Mouse (Mus musculus): ENCODE results near the gene Gm45208. TPM values are rescaled to one million over a fixed set of nuclear protein-coding genes. Genes with fewer than 3 reads are reported as not detected.
"Not testable (repeated sequence)": the region's sequence is repeated elsewhere in the genome, so short reads cannot be mapped to it uniquely, and the experiment has no call there.

Gm45208 gene
- total RNA-seq (2017): not detected in 2 replicates

DNA sequence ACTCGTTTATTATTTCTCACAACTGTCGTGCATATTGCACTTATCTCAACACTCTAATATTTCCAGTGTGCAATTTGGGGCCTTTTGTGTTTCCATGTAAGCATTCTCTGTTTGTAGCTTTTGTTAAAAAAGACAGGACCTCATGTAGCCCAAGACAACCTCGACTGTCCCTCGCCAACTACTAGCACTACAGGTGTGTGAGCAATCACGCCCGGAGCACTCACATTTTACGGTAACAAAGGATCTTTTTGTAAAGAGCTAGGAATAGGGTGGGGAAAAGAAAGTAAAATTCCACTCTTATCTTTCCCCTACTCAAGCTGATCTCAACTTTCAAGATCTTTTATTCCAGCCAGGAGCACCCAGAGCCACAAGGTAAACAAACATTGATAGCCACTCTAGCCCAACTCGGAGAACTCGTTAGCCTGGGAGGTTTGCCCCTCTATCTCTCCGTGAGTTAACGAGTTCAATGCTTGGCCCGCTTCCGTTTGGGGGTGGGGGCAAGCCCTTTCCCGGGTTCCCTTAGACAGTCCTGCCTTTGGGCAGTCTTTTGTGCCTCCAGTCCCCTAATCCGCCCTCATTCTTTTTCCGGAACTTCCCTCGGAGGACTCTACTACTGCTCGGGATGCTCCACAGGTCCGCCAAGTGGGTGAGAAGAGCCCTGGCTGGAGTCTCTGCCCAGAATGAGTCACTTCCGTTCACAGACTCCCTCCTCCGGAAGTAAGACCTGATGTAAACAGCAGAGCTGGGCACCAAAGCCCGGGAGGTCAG is at the start of gene Gm45208:
Gene Gm45208, plus strand, starts transcription at position 732 of the 768 bp plus-strand sequence.
- ATAC-seq (replicated peaks in 1 of 2; ENCODE audit: insufficient read depth in 1 of 2, low FRiP score in 2 of 2, low TSS enrichment in 1 of 2, low read depth in 1 of 2, poor library complexity in 2 of 2, severe bottlenecking in 2 of 2): peak; percentile 96 to 97

- ATAC-seq (replicated peaks in 1 of 2; ENCODE audit: insufficient read depth in 1 of 2, low FRiP score in 2 of 2, low TSS enrichment in 1 of 2, low read depth in 1 of 2, poor library complexity in 2 of 2, severe bottlenecking in 2 of 2): no peak
Measured at GRCm38 (mm10) chrX:7672739-7673138, 49.3 kb upstream of the Gm45208 start.

DNA sequence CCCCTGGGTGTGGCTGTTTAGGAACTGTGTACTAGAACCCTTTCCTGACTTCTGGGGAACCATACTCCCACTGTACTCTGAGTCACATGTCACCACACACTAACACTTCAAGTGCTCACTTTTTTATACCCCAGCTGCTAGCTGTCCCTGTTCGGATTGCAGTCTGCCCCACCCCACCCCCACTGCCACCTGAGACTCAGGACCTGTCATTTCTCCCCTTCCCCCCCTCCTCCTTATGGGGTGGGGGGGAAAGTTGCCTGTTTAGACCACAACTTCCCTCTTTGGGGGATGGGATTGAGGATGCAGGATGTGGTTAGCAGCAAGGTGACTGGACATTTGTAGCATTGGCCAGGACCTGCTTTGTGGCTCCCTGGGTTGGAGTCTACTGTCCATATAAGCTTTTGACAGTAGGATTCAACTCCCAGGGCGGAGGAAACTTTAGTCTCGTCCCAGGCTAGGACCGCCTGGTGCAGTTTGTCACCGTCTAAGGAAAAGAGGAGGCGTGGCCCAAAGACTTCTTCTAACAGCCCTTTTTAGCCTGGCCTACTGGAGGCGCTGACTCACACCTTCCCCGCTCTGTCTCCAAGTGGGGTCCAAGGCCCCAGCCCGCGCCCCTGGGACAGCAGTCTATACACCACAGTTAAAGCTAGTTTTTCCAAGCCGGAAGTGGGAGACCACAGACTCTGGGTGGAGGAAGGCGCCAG is 48.3 kb upstream of the Gm45208 start:
- ATAC-seq (replicated peaks in 1 of 2; ENCODE audit: insufficient read depth in 1 of 2, low FRiP score in 2 of 2, low TSS enrichment in 1 of 2, low read depth in 1 of 2, poor library complexity in 2 of 2, severe bottlenecking in 2 of 2): peak; percentile 60 to 62

DNA sequence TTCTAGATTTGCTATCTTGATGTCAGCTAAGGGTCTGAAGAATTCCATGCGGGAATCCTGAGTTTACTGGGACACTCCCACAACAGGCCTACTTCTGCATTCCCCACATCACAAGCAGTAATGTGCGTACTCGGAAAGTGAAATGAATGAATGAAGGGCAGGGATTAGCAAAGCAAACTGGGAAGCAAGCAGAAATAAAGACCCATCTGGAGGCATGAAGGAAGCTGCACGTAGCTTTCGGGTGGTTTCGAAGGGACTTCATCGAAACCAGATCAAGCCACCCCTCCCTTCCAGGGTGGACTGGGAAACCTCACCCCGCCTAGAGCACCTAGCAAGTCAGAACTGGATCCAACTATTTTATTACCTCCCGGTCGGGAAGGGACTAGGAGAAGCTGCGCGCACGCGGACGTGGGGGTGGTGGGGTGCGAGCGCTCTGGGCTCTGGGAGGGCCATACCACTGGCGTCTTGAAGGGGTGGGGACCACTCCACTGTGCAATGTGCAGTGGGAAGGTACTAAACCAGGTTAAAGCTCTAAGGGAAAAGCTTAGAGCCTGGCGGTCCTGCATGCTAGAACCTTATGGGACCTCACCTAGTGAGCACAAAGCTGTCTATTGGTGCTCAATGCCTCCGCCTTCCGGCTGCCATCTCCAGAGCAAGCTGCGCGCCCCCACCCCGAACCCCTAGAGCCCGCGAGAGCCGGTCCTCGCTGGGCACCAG is 47.6 kb upstream of the Gm45208 start:
- ATAC-seq (replicated peaks in 1 of 2; ENCODE audit: insufficient read depth in 1 of 2, low FRiP score in 2 of 2, low TSS enrichment in 1 of 2, low read depth in 1 of 2, poor library complexity in 2 of 2, severe bottlenecking in 2 of 2): no peak

DNA sequence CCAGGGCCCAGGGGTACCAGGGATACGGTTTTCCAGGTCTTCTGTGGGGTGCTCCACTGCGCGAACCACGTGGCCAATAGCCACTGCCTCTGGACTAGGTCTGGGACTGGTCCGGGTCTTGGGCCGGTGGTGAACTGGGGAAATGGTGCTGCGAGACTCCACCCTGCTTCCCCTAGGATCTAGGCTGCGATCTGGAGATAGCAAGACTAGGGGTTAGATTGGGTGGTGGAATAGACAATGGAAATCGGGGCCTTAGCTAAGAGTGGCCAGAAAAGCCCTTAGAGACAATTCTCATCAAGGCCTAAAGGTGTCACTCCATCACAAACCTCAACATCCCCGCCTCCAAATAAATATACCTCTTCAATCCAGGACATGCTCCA is 47.1 kb upstream of the Gm45208 start:
- no peak for ATAC-seq (replicated peaks in 1 of 2; ENCODE audit: insufficient read depth in 1 of 2, low FRiP score in 2 of 2, low TSS enrichment in 1 of 2, low read depth in 1 of 2, poor library complexity in 2 of 2, severe bottlenecking in 2 of 2)

GRCm38 (mm10) chrX:7678986-7679385 is 43.1 kb upstream of the Gm45208 start:
- ATAC-seq (replicated peaks in 1 of 2; ENCODE audit: insufficient read depth in 1 of 2, low FRiP score in 2 of 2, low TSS enrichment in 1 of 2, low read depth in 1 of 2, poor library complexity in 2 of 2, severe bottlenecking in 2 of 2): no peak

GRCm38 (mm10) chrX:7679405-7680056 is 42.5 kb upstream of the Gm45208 start:
- ATAC-seq (replicated peaks in 1 of 2; ENCODE audit: insufficient read depth in 1 of 2, low FRiP score in 2 of 2, low TSS enrichment in 1 of 2, low read depth in 1 of 2, poor library complexity in 2 of 2, severe bottlenecking in 2 of 2): peak; percentile 96 to 98

DNA sequence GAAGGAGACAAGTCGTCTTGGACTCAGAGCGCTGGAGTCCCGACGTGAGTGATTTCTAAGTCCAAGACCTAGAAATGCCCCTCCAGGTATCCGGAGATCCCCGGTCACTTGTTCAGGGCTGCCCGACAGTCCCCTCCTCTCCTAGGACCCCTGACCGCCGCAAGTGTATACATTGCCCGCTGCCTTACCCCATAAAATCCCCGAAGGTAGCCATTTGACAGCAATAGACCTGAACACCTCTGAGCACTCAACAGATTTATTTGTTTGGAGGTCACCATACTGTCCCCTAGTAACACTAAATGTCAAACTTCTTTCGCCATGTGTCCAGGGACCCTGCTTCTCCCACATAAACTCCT is 42.0 kb upstream of the Gm45208 start:
- ATAC-seq (replicated peaks in 1 of 2; ENCODE audit: insufficient read depth in 1 of 2, low FRiP score in 2 of 2, low TSS enrichment in 1 of 2, low read depth in 1 of 2, poor library complexity in 2 of 2, severe bottlenecking in 2 of 2): peak in 1 of 2 experiments; percentile 21; a peak in 1 of 4 replicates

- ATAC-seq (replicated peaks in 1 of 2; ENCODE audit: insufficient read depth in 1 of 2, low FRiP score in 2 of 2, low TSS enrichment in 1 of 2, low read depth in 1 of 2, poor library complexity in 2 of 2, severe bottlenecking in 2 of 2): no peak
Measured at GRCm38 (mm10) chrX:7680864-7681263, 41.2 kb upstream of the Gm45208 start, which contains the start of gene Magix. Gene Magix, minus strand, starts transcription at chrX:7681251.

DNA sequence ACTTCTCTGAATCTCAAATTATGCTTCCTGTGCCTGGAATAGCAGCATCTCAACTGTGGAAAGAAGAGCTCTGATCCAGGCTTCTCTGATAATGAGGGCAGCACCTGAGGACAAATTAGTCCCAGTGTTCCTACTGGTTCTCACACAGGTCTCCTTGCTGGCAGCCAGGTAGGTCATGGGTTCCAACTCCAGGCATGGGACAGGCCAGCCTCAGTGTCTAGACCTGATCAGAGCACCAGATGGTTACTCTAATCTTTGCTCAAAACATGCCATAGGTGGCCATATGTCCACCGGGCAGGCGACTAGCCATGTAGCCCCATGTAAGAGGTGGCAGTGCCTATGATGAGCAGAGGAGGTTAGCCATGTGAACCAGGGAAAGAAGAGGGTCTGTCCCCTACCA is 33.7 kb upstream of the Gm45208 start:
- no peak for ATAC-seq (replicated peaks in 1 of 2; ENCODE audit: insufficient read depth in 1 of 2, low FRiP score in 2 of 2, low TSS enrichment in 1 of 2, low read depth in 1 of 2, poor library complexity in 2 of 2, severe bottlenecking in 2 of 2)

- no peak for ATAC-seq (replicated peaks in 1 of 2; ENCODE audit: insufficient read depth in 1 of 2, low FRiP score in 2 of 2, low TSS enrichment in 1 of 2, low read depth in 1 of 2, poor library complexity in 2 of 2, severe bottlenecking in 2 of 2)
Measured at GRCm38 (mm10) chrX:7690486-7690885, 31.6 kb upstream of the Gm45208 start.

GRCm38 (mm10) chrX:7692862-7693261 is 29.2 kb upstream of the Gm45208 start:
- ATAC-seq (replicated peaks in 1 of 2; ENCODE audit: insufficient read depth in 1 of 2, low FRiP score in 2 of 2, low TSS enrichment in 1 of 2, low read depth in 1 of 2, poor library complexity in 2 of 2, severe bottlenecking in 2 of 2): peak; percentile 43 to 61; a peak in 2 of 4 replicates

DNA sequence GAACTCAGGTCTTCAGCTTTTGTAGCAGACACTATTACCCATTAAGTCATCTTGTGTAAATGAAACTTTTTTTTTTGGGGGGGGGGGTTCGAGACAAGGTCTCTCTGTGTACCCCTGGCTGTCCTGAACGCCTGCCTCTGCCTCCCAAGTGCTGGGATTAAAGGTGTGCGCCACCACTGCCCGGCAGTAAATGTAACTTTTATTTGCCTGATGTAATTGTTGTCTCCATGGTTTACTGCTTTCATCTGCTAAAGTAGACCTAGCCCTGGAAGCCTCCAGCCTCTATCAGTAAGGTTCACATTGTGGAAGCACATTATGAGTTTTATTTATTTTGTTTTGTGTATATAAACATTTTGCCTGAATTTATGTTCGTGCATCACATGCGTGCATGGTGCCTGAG is 25.5 kb upstream of the Gm45208 start:
- ATAC-seq (replicated peaks in 1 of 2; ENCODE audit: insufficient read depth in 1 of 2, low FRiP score in 2 of 2, low TSS enrichment in 1 of 2, low read depth in 1 of 2, poor library complexity in 2 of 2, severe bottlenecking in 2 of 2): no peak

DNA sequence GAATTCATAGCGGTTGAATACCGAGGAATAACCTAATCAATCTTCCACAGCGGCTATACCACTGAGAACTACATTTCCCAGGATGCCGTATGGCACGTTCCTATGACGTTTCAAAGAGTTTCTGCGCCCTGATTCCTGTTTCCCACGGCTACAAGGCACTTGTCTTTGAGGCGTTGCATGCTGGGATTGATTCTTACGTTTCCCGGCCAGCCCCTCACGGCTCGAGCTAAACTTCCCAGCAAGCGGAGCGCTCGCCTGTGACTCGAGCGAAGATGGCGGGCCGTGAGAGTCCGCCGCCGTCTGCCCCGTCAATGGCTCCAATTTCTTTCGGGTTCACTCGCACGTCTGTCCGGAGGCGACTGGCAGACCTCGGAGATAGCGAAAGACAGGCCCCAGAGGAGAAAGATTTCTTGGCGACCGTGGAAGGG is 25.1 kb upstream of the Gm45208 start, which contains the start of gene Gpkow:
Gene Gpkow, plus strand, starts transcription at position 178 of the 428 bp plus-strand sequence.
- peak; percentile 99 to 100 for ATAC-seq (replicated peaks in 1 of 2; ENCODE audit: insufficient read depth in 1 of 2, low FRiP score in 2 of 2, low TSS enrichment in 1 of 2, low read depth in 1 of 2, poor library complexity in 2 of 2, severe bottlenecking in 2 of 2)

GRCm38 (mm10) chrX:7713764-7714134 is 8.3 kb upstream of the Gm45208 start:
- ATAC-seq (replicated peaks in 1 of 2; ENCODE audit: insufficient read depth in 1 of 2, low FRiP score in 2 of 2, low TSS enrichment in 1 of 2, low read depth in 1 of 2, poor library complexity in 2 of 2, severe bottlenecking in 2 of 2): 0 out of 4 replicates have a peak, but pooled peaks have one; percentile 5 to 29

GRCm38 (mm10) chrX:7714135-7714899 is 7.7 kb upstream of the Gm45208 start, which contains the start of gene Wdr45:
Gene Wdr45, plus strand, starts transcription at chrX:7714333.
- peak; percentile 95 to 99 for ATAC-seq (replicated peaks in 1 of 2; ENCODE audit: insufficient read depth in 1 of 2, low FRiP score in 2 of 2, low TSS enrichment in 1 of 2, low read depth in 1 of 2, poor library complexity in 2 of 2, severe bottlenecking in 2 of 2)

DNA sequence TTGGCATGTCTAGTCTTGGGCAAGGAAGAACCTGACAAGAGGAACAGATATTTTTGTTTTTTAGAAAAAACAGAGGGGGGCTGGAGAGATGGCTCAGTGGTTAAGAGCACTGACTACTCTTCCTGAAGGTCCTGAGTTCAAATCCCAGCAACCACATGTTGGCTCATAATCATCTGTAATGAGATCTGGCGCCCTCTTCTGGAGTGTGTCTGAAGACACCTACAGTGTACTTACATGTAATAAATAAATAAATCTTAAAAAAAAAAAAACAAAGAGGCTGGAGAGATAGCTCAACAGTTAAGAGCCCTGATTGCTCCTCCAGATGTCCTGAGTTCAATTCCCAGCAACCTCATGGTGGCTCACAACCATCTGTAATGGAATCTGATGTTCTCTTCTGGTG is 6.0 kb upstream of the Gm45208 start:
- ATAC-seq (replicated peaks in 1 of 2; ENCODE audit: insufficient read depth in 1 of 2, low FRiP score in 2 of 2, low TSS enrichment in 1 of 2, low read depth in 1 of 2, poor library complexity in 2 of 2, severe bottlenecking in 2 of 2): not testable (repeated sequence)
